Mouse (Mus musculus) lung, embryonic 15.5 days (tissue): ENCODE data around the gene Acaca. TPM values are rescaled to one million over a fixed set of nuclear protein-coding genes. Genes with fewer than 3 reads are reported as not detected.
A peak's percentile ranks its signal among the peaks of the same experiment; 100 is the strongest.

Source experiments
- ATAC-seq: fragments of 200-750 bp; cut with Nextera tagmentation; 2 replicates; pipeline ENCODE4 v1.8.0; 2017; ENCODE audit warnings: moderate number of reproducible peaks, borderline replicate concordance; ENCODE audit not compliant: low FRiP score, low TSS enrichment; ENCODE audit errors: extremely low read depth
- H3K27ac ChIP-seq: fragments of 300-500 bp; sonication (generic); 2 replicates; pipeline ENCODE4 v1.5.1; 2015; ENCODE audit warnings: moderate library complexity, mild to moderate bottlenecking, inconsistent platforms
- H3K27me3 ChIP-seq: fragments of 300-500 bp; sonication (generic); 2 replicates; pipeline ENCODE4 v1.6.1; 2015; ENCODE audit warnings: inconsistent platforms
- H3K36me3 ChIP-seq: fragments of 300-500 bp; sonication (generic); 2 replicates; pipeline ENCODE4 v1.6.1; 2015; ENCODE audit warnings: inconsistent platforms
- H3K4me1 ChIP-seq: fragments of 300-500 bp; sonication (generic); 2 replicates; pipeline ENCODE4 v1.6.1; 2015; ENCODE audit warnings: inconsistent platforms
- H3K4me2 ChIP-seq: fragments of 300-500 bp; sonication (generic); 2 replicates; pipeline ENCODE4 v1.6.1; 2015; ENCODE audit warnings: inconsistent platforms, mild to moderate bottlenecking, moderate library complexity
- H3K4me3 ChIP-seq: fragments of 300-500 bp; sonication (generic); 2 replicates; pipeline ENCODE4 v1.5.1; 2015; ENCODE audit warnings: mild to moderate bottlenecking, inconsistent platforms
- H3K9ac ChIP-seq: fragments of 300-500 bp; sonication (generic); 2 replicates; pipeline ENCODE4 v1.6.1; 2015; ENCODE audit warnings: inconsistent platforms
- H3K9me3 ChIP-seq: fragments of 300-500 bp; sonication (generic); 2 replicates; pipeline ENCODE4 v1.6.1; 2016; ENCODE audit warnings: inconsistent platforms
- WGBS: fragments of 180-500 bp; shearing (Covaris S2); methylation state at CpG from one replicate; pipeline ENCODE4 v1.1.7; 2015; 5-methylcytosine and 5-hydroxymethylcytosine counted together
- polyA plus RNA-seq: library from polyadenylated mRNA; unstranded; fragments of >200 nt; fragmentation: Nextera tagmentation; extraction: Ambion mirVana; gene quantifications from 2 replicates; pipeline ENCODE4 v1.2.1, GENCODE M21; 2015

Gene Acaca
- 11.7 and 14.6 TPM in 2 replicates for polyA plus RNA-seq

- H3K9ac ChIP-seq, result peak within 1 kb of the TSS; percentile 89
- H3K4me1 ChIP-seq, result peaks cover 13% of the 10 kb centered on the region
- no peaks in the 10 kb centered on the region for H3K27me3 ChIP-seq
- peak within 1 kb of the TSS; percentile 87 for H3K4me2 ChIP-seq
- no peaks in the 10 kb centered on the region for H3K9me3 ChIP-seq
- peak; percentile 90 for ATAC-seq
- peaks cover 24% of the 10 kb centered on the region; the same call in 1 of the 2 replicates for H3K36me3 ChIP-seq
- under 1% methylated on average over 80 of the region's 83 CpGs for WGBS
- peak within 1 kb of the TSS; percentile 92 for H3K4me3 ChIP-seq
- peak within 1 kb of the TSS; percentile 37 for H3K27ac ChIP-seq
These were observed at the start of gene Acaca, which contains the start of gene Tada2a for GRCm38 (mm10) chr11:84128943-84129798. Acaca (plus strand) TSS chr11:84129672. Tada2a (minus strand) TSS chr11:84129600.

DNA sequence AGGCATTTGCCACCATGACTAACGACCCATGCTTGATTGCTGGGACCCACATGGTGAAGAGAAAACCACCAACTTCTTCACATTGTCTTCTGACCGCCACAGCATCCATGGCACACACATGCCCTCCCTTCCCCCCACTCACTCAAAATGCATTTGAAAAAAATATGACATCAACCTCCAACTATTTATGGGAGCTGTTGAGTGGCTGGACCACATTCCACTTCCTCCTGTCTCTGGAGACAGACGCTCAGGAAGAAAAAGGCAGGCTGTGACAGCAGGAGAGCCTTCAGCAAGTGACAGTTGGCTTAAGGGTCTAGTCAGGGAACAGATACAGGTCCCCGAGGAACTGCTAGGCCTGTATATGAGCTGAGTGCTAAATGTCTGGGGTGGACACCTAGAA is 49.6 kb upstream of the Acaca start:
- Histone ChIP-seq H3K4me1 (peaks cover 25% of the 10 kb centered on the region), H3K9ac (no peak overlapping the region), H3K4me3 (no peak overlapping the region), H3K9me3 (no peaks in the 10 kb centered on the region), H3K27ac (peak overlapping the region; percentile 62), H3K4me2 (no peak overlapping the region), H3K36me3 (peaks cover 14% of the 10 kb centered on the region; the same call in 1 of the 2 replicates), H3K27me3 (no peaks in the 10 kb centered on the region)
- 51% methylated on average over 4 of the region's 4 CpGs for WGBS
- ATAC-seq, result no peak

DNA sequence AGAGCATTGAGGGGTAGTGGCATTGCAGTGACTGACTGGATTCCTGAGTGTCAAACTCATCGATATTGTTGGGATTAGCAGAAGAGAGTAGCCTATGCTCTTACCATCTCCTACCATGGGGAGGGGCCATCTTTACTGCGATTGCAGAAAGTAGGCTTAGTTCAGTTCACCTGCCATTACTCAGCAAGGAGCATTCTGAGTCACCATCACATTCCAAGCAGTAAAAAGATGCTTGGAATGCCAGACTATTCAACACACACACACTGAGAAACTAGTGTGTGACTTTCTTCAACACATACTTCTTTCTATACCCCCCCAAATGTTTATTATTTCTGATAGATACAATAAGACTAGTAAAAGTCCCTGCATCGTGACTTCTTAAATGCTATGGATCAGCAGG is 49.1 kb upstream of the Acaca start:
- Histone ChIP-seq H3K27me3 (no peaks in the 10 kb centered on the region), H3K4me2 (no peak overlapping the region), H3K27ac (peak overlapping the region; percentile 62), H3K36me3 (peaks cover 14% of the 10 kb centered on the region; the same call in 1 of the 2 replicates), H3K9ac (no peak overlapping the region), H3K4me1 (peaks cover 24% of the 10 kb centered on the region), H3K9me3 (no peaks in the 10 kb centered on the region), H3K4me3 (no peak overlapping the region)
- WGBS, result 77% methylated on average over 3 of the region's 3 CpGs
- no peak for ATAC-seq

DNA sequence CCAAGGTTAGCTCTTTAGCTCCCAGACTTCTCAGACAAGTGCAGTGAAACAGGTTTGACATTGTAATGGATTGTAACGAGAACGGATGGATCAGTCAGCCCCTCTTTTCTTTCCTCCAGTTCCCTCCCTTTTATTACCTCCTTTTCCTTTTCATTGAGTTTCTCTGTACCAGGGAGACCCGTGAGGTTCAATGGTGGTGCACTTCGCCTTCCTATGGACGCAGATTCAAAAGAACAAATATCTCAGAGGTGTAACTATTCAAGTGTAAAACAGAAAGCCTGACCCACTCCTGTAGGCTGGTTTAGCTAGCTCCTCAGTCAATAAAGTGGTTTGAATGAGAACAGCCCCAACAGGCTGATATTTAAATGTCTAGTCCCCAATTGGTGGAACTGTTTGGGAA is 47.6 kb upstream of the Acaca start:
- Histone ChIP-seq H3K4me1 (peaks cover 16% of the 10 kb centered on the region), H3K4me2 (no peak overlapping the region), H3K4me3 (no peak overlapping the region), H3K9me3 (no peaks in the 10 kb centered on the region), H3K27ac (no peak overlapping the region), H3K9ac (no peak overlapping the region), H3K36me3 (peaks cover 15% of the 10 kb centered on the region; the same call in 1 of the 2 replicates), H3K27me3 (no peaks in the 10 kb centered on the region)
- no peak for ATAC-seq
- whole genome bisulfite sequencing, result 95% methylated on average over 5 of the region's 5 CpGs

DNA sequence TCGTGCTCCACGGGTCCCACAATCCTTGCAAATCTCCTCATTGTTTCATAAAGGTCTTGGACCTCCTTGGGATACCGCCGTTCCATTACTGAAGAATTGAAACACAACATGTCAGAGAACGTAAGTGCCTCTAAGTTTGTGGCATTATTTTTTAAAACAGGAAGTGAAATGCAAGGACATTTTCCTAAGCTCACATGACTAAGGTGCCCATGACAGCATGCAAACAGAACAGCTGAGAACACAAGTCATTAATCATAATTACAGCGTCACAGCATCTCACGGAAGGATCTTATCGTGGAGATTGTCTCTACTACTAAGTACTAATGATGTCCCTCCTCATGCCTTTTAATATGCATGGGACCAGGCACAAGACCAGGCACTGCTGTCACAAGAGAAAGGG is 38.9 kb upstream of the Acaca start:
- Histone ChIP-seq H3K27ac (no peak overlapping the region), H3K36me3 (peaks cover 38% of the 10 kb centered on the region), H3K27me3 (no peaks in the 10 kb centered on the region), H3K4me1 (no peaks in the 10 kb centered on the region), H3K4me3 (no peak overlapping the region), H3K9me3 (no peaks in the 10 kb centered on the region), H3K4me2 (no peak overlapping the region), H3K9ac (no peak overlapping the region)
- 84% methylated on average over 8 of the region's 8 CpGs for WGBS
- no peak for ATAC-seq

DNA sequence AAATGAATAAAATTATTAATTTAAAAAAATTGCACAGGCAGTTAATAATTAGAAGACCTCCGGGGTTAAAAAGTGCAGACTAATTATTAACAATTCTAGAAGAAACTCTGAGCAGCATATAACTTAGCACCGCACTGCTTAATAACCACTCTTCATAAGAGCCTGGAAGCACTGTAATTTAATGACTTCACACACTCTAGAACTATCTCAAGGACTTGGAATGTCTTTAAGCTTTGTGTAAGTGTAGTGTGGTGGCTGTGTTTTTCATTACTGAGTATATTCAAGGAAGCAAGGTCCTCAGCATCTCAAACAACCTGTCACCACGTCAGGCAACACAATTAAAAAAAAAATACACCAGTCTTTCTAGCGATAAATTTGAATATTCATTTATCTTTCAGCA is 34.4 kb upstream of the Acaca start:
- Histone ChIP-seq H3K4me2 (no peak overlapping the region), H3K27me3 (no peaks in the 10 kb centered on the region), H3K9ac (no peak overlapping the region), H3K9me3 (no peaks in the 10 kb centered on the region), H3K4me3 (no peak overlapping the region), H3K4me1 (no peaks in the 10 kb centered on the region), H3K36me3 (peaks cover 38% of the 10 kb centered on the region), H3K27ac (no peak overlapping the region)
- no peak for ATAC-seq
- 60% methylated on average over 4 of the region's 4 CpGs for WGBS

GRCm38 (mm10) chr11:84097251-84097998 is 32.0 kb upstream of the Acaca start:
- no peak overlapping the region for H3K9ac ChIP-seq
- WGBS, result 70% methylated on average over 5 of the region's 5 CpGs
- no peak overlapping the region for H3K4me2 ChIP-seq
- no peaks in the 10 kb centered on the region for H3K9me3 ChIP-seq
- peaks cover 36% of the 10 kb centered on the region for H3K36me3 ChIP-seq
- ATAC-seq, result no peak
- no peak overlapping the region for H3K27ac ChIP-seq
- 0 out of 2 replicates have a peak, but pooled peaks cover 4% of the 10 kb centered on the region for H3K4me1 ChIP-seq
- no peaks in the 10 kb centered on the region for H3K27me3 ChIP-seq
- no peak overlapping the region for H3K4me3 ChIP-seq

DNA sequence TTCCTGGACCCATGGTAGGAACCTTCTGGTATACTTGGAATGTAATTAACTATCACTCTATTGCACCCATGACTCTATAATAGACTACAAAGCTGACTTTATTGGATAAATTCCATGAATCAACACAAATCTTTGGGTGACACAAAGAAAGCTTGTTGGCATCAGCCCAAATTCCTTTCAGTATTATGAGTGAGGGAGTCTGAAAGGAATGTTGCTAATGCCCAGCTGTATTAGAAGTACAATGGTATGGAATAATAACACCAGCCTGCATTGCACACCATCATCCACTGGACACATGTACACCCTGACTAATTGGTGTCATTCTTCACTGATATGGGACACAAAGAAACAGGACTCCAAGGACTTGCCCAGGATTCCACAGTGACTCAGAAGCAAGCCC is 28.3 kb upstream of the Acaca start:
- no peaks in the 10 kb centered on the region for H3K27me3 ChIP-seq
- H3K9ac ChIP-seq, result no peak overlapping the region
- H3K36me3 ChIP-seq, result peaks cover 62% of the 10 kb centered on the region
- no peaks in the 10 kb centered on the region for H3K9me3 ChIP-seq
- H3K4me3 ChIP-seq, result no peak overlapping the region
- no peak for ATAC-seq
- H3K27ac ChIP-seq, result no peak overlapping the region
- no peak overlapping the region for H3K4me2 ChIP-seq
- 0 out of 2 replicates have a peak, but pooled peaks cover 4% of the 10 kb centered on the region for H3K4me1 ChIP-seq

DNA sequence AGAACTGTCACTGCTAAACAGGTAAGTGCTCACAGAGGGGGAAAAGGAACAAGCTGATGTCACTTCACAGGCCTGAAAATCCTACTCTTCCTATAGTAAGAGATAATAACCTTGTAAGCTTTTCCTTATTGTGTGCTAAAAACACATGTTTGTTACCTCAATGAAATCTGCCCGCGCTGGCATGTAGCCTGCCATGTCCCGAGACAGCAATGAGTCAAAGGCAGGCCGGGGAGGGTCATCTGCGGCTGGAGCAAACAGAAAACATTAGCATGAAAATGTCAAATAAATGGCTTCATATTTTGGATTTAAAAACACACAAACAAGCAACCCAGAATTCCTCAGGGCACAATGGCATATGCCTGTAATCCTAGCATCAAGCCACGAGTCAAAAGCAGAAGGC is 25.4 kb upstream of the Acaca start:
- H3K36me3 ChIP-seq, result peaks cover 80% of the 10 kb centered on the region
- H3K9me3 ChIP-seq, result no peaks in the 10 kb centered on the region
- no peak overlapping the region for H3K4me2 ChIP-seq
- WGBS, result 92% methylated on average over 6 of the region's 6 CpGs
- no peak overlapping the region for H3K4me3 ChIP-seq
- H3K4me1 ChIP-seq, result 0 out of 2 replicates have a peak, but pooled peaks cover 4% of the 10 kb centered on the region
- no peak overlapping the region for H3K9ac ChIP-seq
- H3K27me3 ChIP-seq, result no peaks in the 10 kb centered on the region
- H3K27ac ChIP-seq, result no peak overlapping the region
- no peak for ATAC-seq

- peaks cover 80% of the 10 kb centered on the region for H3K36me3 ChIP-seq
- H3K9me3 ChIP-seq, result no peaks in the 10 kb centered on the region
- no peak overlapping the region for H3K4me3 ChIP-seq
- H3K4me2 ChIP-seq, result no peak overlapping the region
- H3K9ac ChIP-seq, result no peak overlapping the region
- no peaks in the 10 kb centered on the region for H3K4me1 ChIP-seq
- H3K27me3 ChIP-seq, result no peaks in the 10 kb centered on the region
- 60% methylated on average over 2 of the region's 2 CpGs for WGBS
- H3K27ac ChIP-seq, result no peak overlapping the region
- ATAC-seq, result no peak
These were observed 22.3 kb upstream of the Acaca start for GRCm38 (mm10) chr11:84107137-84107536.

- H3K4me1 ChIP-seq, result no peaks in the 10 kb centered on the region
- WGBS, result 88% methylated on average over 5 of the region's 5 CpGs
- no peak overlapping the region for H3K9ac ChIP-seq
- H3K4me2 ChIP-seq, result no peak overlapping the region
- H3K36me3 ChIP-seq, result peaks cover 50% of the 10 kb centered on the region
- no peaks in the 10 kb centered on the region for H3K9me3 ChIP-seq
- no peak for ATAC-seq
- no peak overlapping the region for H3K27ac ChIP-seq
- no peaks in the 10 kb centered on the region for H3K27me3 ChIP-seq
- no peak overlapping the region for H3K4me3 ChIP-seq
These were observed 15.8 kb upstream of the Acaca start for GRCm38 (mm10) chr11:84113623-84114022.

DNA sequence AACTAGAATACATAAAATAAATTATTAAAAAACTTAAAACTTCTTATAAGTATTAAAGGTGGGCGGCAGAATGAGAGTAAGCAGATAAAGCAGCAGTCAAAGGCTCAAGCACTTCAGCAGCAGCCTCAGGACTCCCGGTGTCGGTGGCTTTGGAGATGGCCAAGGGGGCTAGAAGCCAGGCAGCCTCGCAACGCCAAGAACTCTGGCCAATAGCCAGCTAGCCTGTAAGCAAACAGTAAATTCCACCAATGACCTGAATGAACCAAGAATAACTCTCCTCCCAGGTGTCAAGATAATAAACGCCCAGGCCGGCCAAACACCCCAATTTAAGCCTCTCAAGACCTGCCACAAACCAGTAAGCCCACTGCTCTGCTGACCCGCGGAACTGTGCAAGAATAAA is 13.8 kb upstream of the Acaca start:
- Histone ChIP-seq H3K4me1 (no peaks in the 10 kb centered on the region), H3K27ac (no peak overlapping the region), H3K9me3 (no peaks in the 10 kb centered on the region), H3K27me3 (no peaks in the 10 kb centered on the region), H3K36me3 (peaks cover 50% of the 10 kb centered on the region), H3K4me3 (no peak overlapping the region), H3K9ac (no peak overlapping the region), H3K4me2 (no peak overlapping the region)
- 63% methylated on average over 9 of the region's 9 CpGs for WGBS
- ATAC-seq, result no peak
